Comparison of ENCODE assay signal across 10 mouse cellular contexts in genomic region chr2:19382206-19382605, GRCm38 (mm10).
"Had no signal": no experiment of that assay in that cellular context is flagged by ENCODE, and none has a peak within 500 bp of the region (broad histone marks: within the 10 kb centered on the region; RNA-seq: fewer than 3 reads in every experiment).

No protein-coding gene starts in this region.

- H3K27ac ChIP-seq: limb, embryonic 13.5 days; liver, embryonic 14.5 days; stomach, embryonic 15.5 days had no signal

- H3K36me3 ChIP-seq: limb, embryonic 13.5 days; stomach, embryonic 15.5 days had no signal

- H3K4me3 ChIP-seq: limb, embryonic 13.5 days; stomach, embryonic 15.5 days had no signal

- H3K4me1 ChIP-seq: limb, embryonic 13.5 days; stomach, embryonic 15.5 days had no signal

- DNase-seq: kidney, adult 18-20 months; kidney, postnatal 10 days; kidney, postnatal 4 days; left cerebral cortex, postnatal 4 days; lung, adult 18-20 months; thymus, postnatal 36 days had no signal

- H3K27me3 ChIP-seq: limb, embryonic 13.5 days; stomach, embryonic 15.5 days had no signal

- H3K9ac ChIP-seq: limb, embryonic 13.5 days; liver, embryonic 14.5 days; stomach, embryonic 15.5 days had no signal

- H3K9me3 ChIP-seq: limb, embryonic 13.5 days; stomach, embryonic 15.5 days had no signal

- H3K4me2 ChIP-seq: limb, embryonic 13.5 days; stomach, embryonic 15.5 days had no signal

- ATAC-seq: inflammation-experienced regulatory T-cells, adult 6 months had no signal
